Mouse (Mus musculus) right cerebral cortex, postnatal 4 days (tissue): ENCODE results near the gene Schip1.
"Not testable (repeated sequence)": the region's sequence is repeated elsewhere in the genome, so short reads cannot be mapped to it uniquely, and the experiment has no call there.

Source experiments
- DNase-seq: peaks from one replicate; pipeline ENCODE4 v3.0.0-alpha.2; 2022

Schip1 gene

GRCm38 (mm10) chr3:68064731-68065130 lies at the start of gene Schip1:
Gene Schip1, plus strand, starts transcription at chr3:68064802.
- peak; percentile 18 for DNase-seq

- DNase-seq, result no peak
These were observed 48.8 kb upstream of the Schip1 start for GRCm38 (mm10) chr3:68015786-68016185.

GRCm38 (mm10) chr3:68019401-68019800 lies 45.2 kb upstream of the Schip1 start:
- DNase-seq, result no peak

GRCm38 (mm10) chr3:68036097-68036496 lies 28.5 kb upstream of the Schip1 start:
- DNase-seq, result no peak

GRCm38 (mm10) chr3:68042951-68043350 lies 21.7 kb upstream of the Schip1 start:
- no peak for DNase-seq

GRCm38 (mm10) chr3:68045475-68046416 lies 18.9 kb upstream of the Schip1 start:
- DNase-seq, result peak; percentile 25

GRCm38 (mm10) chr3:68053538-68053937 lies 11.1 kb upstream of the Schip1 start:
- no peak for DNase-seq

- peak; percentile 8 for DNase-seq
These were observed 9.5 kb upstream of the Schip1 start for GRCm38 (mm10) chr3:68055071-68055470.

GRCm38 (mm10) chr3:68056373-68057275 lies 8.0 kb upstream of the Schip1 start:
- peak; percentile 89 for DNase-seq

GRCm38 (mm10) chr3:68059162-68059800 lies 5.3 kb upstream of the Schip1 start:
- DNase-seq, result peak; percentile 16

GRCm38 (mm10) chr3:68071395-68072386 lies 7.1 kb downstream of the Schip1 start:
- DNase-seq, result peak; percentile 14

- DNase-seq, result no peak
These were observed 12.8 kb downstream of the Schip1 start for GRCm38 (mm10) chr3:68077406-68077805.

GRCm38 (mm10) chr3:68085024-68085423 lies 20.4 kb downstream of the Schip1 start:
- DNase-seq, result no peak

- DNase-seq, result no peak
These were observed 27.5 kb downstream of the Schip1 start for GRCm38 (mm10) chr3:68092108-68092507.

GRCm38 (mm10) chr3:68096724-68097431 lies 32.3 kb downstream of the Schip1 start:
- no peak for DNase-seq

GRCm38 (mm10) chr3:68099561-68099960 lies 35.0 kb downstream of the Schip1 start:
- not testable (repeated sequence) for DNase-seq

- DNase-seq, result no peak
These were observed 36.7 kb downstream of the Schip1 start for GRCm38 (mm10) chr3:68101343-68101742.

GRCm38 (mm10) chr3:68105081-68105685 lies 40.6 kb downstream of the Schip1 start:
- DNase-seq, result no peak

GRCm38 (mm10) chr3:68121338-68121737 lies 56.7 kb downstream of the Schip1 start:
- DNase-seq, result no peak

- DNase-seq, result no peak
These were observed 61.8 kb downstream of the Schip1 start for GRCm38 (mm10) chr3:68126284-68126856.
